Mouse (Mus musculus): ENCODE data around the gene Ifnz.

GRCm38 (mm10) chr4:88741426-88741825 is 40.5 kb upstream of the Ifnz start:
- TF ChIP-seq CTCF (IDR thresholded peaks at IDR 0.05; ENCODE audit: extremely low read depth, insufficient read length, insufficient replicate concordance, low read depth, low read length) (no peak), POLR2A (IDR thresholded peaks at IDR 0.05; ENCODE audit: low read depth, low read length) (no peak)
